Mouse (Mus musculus) myocyte (in vitro differentiated cells): ENCODE measurements around the gene Ankrd53. TPM values are rescaled to one million over a fixed set of nuclear protein-coding genes. Genes with fewer than 3 reads are reported as not detected.
"Not testable (repeated sequence)": the region's sequence is repeated elsewhere in the genome, so short reads cannot be mapped to it uniquely, and the experiment has no call there.

Source experiments
- H3K27me3 ChIP-seq: one replicate; pipeline ENCODE4 v1.6.1; 2011; ENCODE audit not compliant: control insufficient read depth, insufficient read depth, insufficient read length
- H3K36me3 ChIP-seq: one replicate; pipeline ENCODE4 v1.6.1; 2011; ENCODE audit not compliant: control insufficient read depth, insufficient read depth
- H3K4me2 ChIP-seq: one replicate; pipeline ENCODE4 v1.6.1; 2011; ENCODE audit warnings: low read depth, control low read depth
- H3K4me3 ChIP-seq: one replicate; pipeline ENCODE4 v1.5.1; 2011; ENCODE audit warnings: mild to moderate bottlenecking, control low read depth, moderate library complexity
- H3K79me2 ChIP-seq: one replicate; pipeline ENCODE4 v1.6.1; 2011; ENCODE audit not compliant: control insufficient read depth, insufficient read depth
- H3ac ChIP-seq: one replicate; pipeline ENCODE4 v1.6.1; 2011; ENCODE audit not compliant: control insufficient read depth, insufficient read length
- CEBPB ChIP-seq: IDR thresholded peaks from 2 replicates; pipeline ENCODE4 v1.6.1; 2011; ENCODE audit warnings: mild to moderate bottlenecking, moderate library complexity; ENCODE audit not compliant: poor library complexity, insufficient read depth, severe bottlenecking
- E2F4 ChIP-seq: IDR thresholded peaks from one replicate; pipeline ENCODE4 v1.6.1; 2011; ENCODE audit warnings: mild to moderate bottlenecking, control low read depth, moderate library complexity; ENCODE audit not compliant: insufficient read depth
- MAX ChIP-seq: IDR thresholded peaks from one replicate; pipeline ENCODE4 v1.6.1; 2011; ENCODE audit warnings: low read depth, mild to moderate bottlenecking, control low read depth
- MYOD1 ChIP-seq, 3 experiments: IDR thresholded peaks; one replicate each; pipeline ENCODE4 v1.6.1; 2011; ENCODE audit warnings: control low read depth in 2 of 3, low read depth in 2 of 3, mild to moderate bottlenecking in 2 of 3, moderate library complexity in 1 of 3; ENCODE audit not compliant: insufficient read length in 2 of 3, control insufficient read depth in 1 of 3
- MYOG ChIP-seq, 3 experiments: IDR thresholded peaks; one replicate each; pipeline ENCODE4 v1.6.1; 2011; ENCODE audit warnings: control low read depth in 2 of 3, low read depth in 2 of 3, mild to moderate bottlenecking in 2 of 3; ENCODE audit not compliant: insufficient read length in 2 of 3, control insufficient read depth in 1 of 3, insufficient read depth in 1 of 3
- POLR2A ChIP-seq: IDR thresholded peaks from one replicate; pipeline ENCODE4 v1.6.1; 2011; ENCODE audit warnings: low read depth, mild to moderate bottlenecking, control low read depth, moderate library complexity; ENCODE audit not compliant: insufficient read length
- POLR2AphosphoS2 ChIP-seq: IDR thresholded peaks from one replicate; pipeline ENCODE4 v1.6.1; 2011; ENCODE audit warnings: low read depth, control low read depth; ENCODE audit not compliant: insufficient read length
- REST ChIP-seq: IDR thresholded peaks from one replicate; pipeline ENCODE4 v1.6.1; 2011; ENCODE audit warnings: mild to moderate bottlenecking, control low read depth, moderate library complexity; ENCODE audit not compliant: insufficient read depth, insufficient read length
- SRF ChIP-seq: IDR thresholded peaks from one replicate; pipeline ENCODE4 v1.6.1; 2011; ENCODE audit warnings: low read depth; ENCODE audit not compliant: control insufficient read depth, insufficient read length
- TCF12 ChIP-seq: IDR thresholded peaks from one replicate; pipeline ENCODE4 v1.6.1; 2011; ENCODE audit warnings: mild to moderate bottlenecking, control low read depth; ENCODE audit not compliant: poor library complexity, insufficient read depth, severe bottlenecking
- TCF3 ChIP-seq: IDR thresholded peaks from one replicate; pipeline ENCODE4 v1.6.1; 2011; ENCODE audit warnings: low read depth, control low read depth; ENCODE audit not compliant: insufficient read length
- USF1 ChIP-seq: IDR thresholded peaks from one replicate; pipeline ENCODE4 v1.6.1; 2011; ENCODE audit warnings: low read depth, mild to moderate bottlenecking, control low read depth, moderate library complexity
- polyA plus RNA-seq: library from polyadenylated mRNA; unstranded; fragments of >200 nt; fragmentation: generic; extraction: Trizol; gene quantifications from one replicate; pipeline ENCODE4 v1.2.1, GENCODE M21; 2012; ENCODE audit warnings: missing spikeins

The Ankrd53 gene
- polyA plus RNA-seq, 1 experiment = 0.05 TPM

GRCm38 (mm10) chr6:83779026-83779425 is 16.6 kb downstream of the Ankrd53 start:
- TF ChIP-seq REST = no peak
- Histone ChIP-seq H3K27me3 (peaks cover 5% of the 10 kb centered on the region), H3K4me3 (no peak overlapping the region), H3K79me2 (peaks cover 5% of the 10 kb centered on the region), H3ac (no peak overlapping the region), H3K36me3 (no peaks in the 10 kb centered on the region), H3K4me2 (no peak overlapping the region)

GRCm38 (mm10) chr6:83786426-83786825 is 24.0 kb downstream of the Ankrd53 start:
- H3K4me3 ChIP-seq = no peak overlapping the region
- no peak overlapping the region for H3K4me2 ChIP-seq
- H3K27me3 ChIP-seq = peaks cover 5% of the 10 kb centered on the region
- TF ChIP-seq MYOD1 (IDR thresholded peaks at IDR 0.05; ENCODE audit: control insufficient read depth in 1 of 3, insufficient read length in 2 of 3, low read depth in 2 of 3) (no peak), MYOG (IDR thresholded peaks at IDR 0.05; ENCODE audit: control insufficient read depth in 1 of 3, insufficient read depth in 1 of 3, insufficient read length in 2 of 3, low read depth in 2 of 3) (no peak), MAX (no peak), CEBPB (no peak), SRF (no peak), E2F4 (no peak), TCF3 (no peak), POLR2A (no peak), USF1 (no peak), TCF12 (no peak), REST (no peak), POLR2AphosphoS2 (no peak)
- H3K36me3 ChIP-seq = no peaks in the 10 kb centered on the region
- H3ac ChIP-seq = no peak overlapping the region
- H3K79me2 ChIP-seq = no peaks in the 10 kb centered on the region

GRCm38 (mm10) chr6:83788554-83788953 is 26.1 kb downstream of the Ankrd53 start:
- Histone ChIP-seq H3ac (no peak overlapping the region), H3K79me2 (no peaks in the 10 kb centered on the region), H3K4me2 (no peak overlapping the region), H3K27me3 (peaks cover 2% of the 10 kb centered on the region), H3K36me3 (no peaks in the 10 kb centered on the region), H3K4me3 (no peak overlapping the region)
- TF ChIP-seq MYOD1 (IDR thresholded peaks at IDR 0.05; ENCODE audit: control insufficient read depth in 1 of 3, insufficient read length in 2 of 3, low read depth in 2 of 3) (no peak), TCF3 (no peak)

GRCm38 (mm10) chr6:83790533-83790932 is 28.1 kb downstream of the Ankrd53 start:
- not testable (repeated sequence) for H3K36me3 ChIP-seq, H3K27me3 ChIP-seq, H3K4me3 ChIP-seq, H3K79me2 ChIP-seq, H3K4me2 ChIP-seq, H3ac ChIP-seq

- Histone ChIP-seq H3K4me3 (no peak overlapping the region), H3K27me3 (no peaks in the 10 kb centered on the region), H3ac (no peak overlapping the region), H3K36me3 (no peaks in the 10 kb centered on the region), H3K79me2 (peaks cover 1% of the 10 kb centered on the region), H3K4me2 (peak overlapping the region; percentile 4)
- no peak for TF ChIP-seq MYOG (IDR thresholded peaks at IDR 0.05; ENCODE audit: control insufficient read depth in 1 of 3, insufficient read depth in 1 of 3, insufficient read length in 2 of 3, low read depth in 2 of 3)
- TF ChIP-seq SRF = no peak
- TF ChIP-seq REST = no peak
- no peak for TF ChIP-seq POLR2AphosphoS2
- TF ChIP-seq E2F4 = no peak
- TF ChIP-seq USF1 = no peak
- TF ChIP-seq POLR2A = no peak
- no peak for TF ChIP-seq TCF3
- no peak for TF ChIP-seq MAX
- TF ChIP-seq CEBPB = no peak
- TF ChIP-seq MYOD1 (IDR thresholded peaks at IDR 0.05; ENCODE audit: control insufficient read depth in 1 of 3, insufficient read length in 2 of 3, low read depth in 2 of 3) = no peak
- no peak for TF ChIP-seq TCF12
Observed at GRCm38 (mm10) chr6:83791251-83791890, 28.9 kb downstream of the Ankrd53 start.

- Histone ChIP-seq H3K79me2 (peaks cover 3% of the 10 kb centered on the region), H3ac (peak within 1 kb of the TSS; percentile 13), H3K4me3 (peak within 1 kb of the TSS; percentile 74), H3K27me3 (no peaks in the 10 kb centered on the region), H3K36me3 (peaks cover 6% of the 10 kb centered on the region), H3K4me2 (peak within 1 kb of the TSS; percentile 98)
- TF ChIP-seq MAX (no peak), TCF12 (no peak), CEBPB (no peak), E2F4 (no peak), POLR2AphosphoS2 (peak; percentile 97), MYOG (IDR thresholded peaks at IDR 0.05; ENCODE audit: control insufficient read depth in 1 of 3, insufficient read depth in 1 of 3, insufficient read length in 2 of 3, low read depth in 2 of 3) (peak in 2 of 3 experiments; percentile 21 to 40), USF1 (peak; percentile 84), REST (peak; percentile 27), POLR2A (peak; percentile 88), TCF3 (no peak), SRF (peak; percentile 77), MYOD1 (IDR thresholded peaks at IDR 0.05; ENCODE audit: control insufficient read depth in 1 of 3, insufficient read length in 2 of 3, low read depth in 2 of 3) (peak in 1 of 3 experiments; percentile 58)
Observed at GRCm38 (mm10) chr6:83794760-83795296, 32.4 kb downstream of the Ankrd53 start, which contains the start of gene Nagk. Nagk (plus strand) TSS chr6:83794982.
